Mouse (Mus musculus): ENCODE results near the gene Unc13d. TPM values are rescaled to one million over a fixed set of nuclear protein-coding genes. Genes with fewer than 3 reads are reported as not detected.
A peak's percentile ranks its signal among the peaks of the same experiment; 100 is the strongest.

Unc13d gene
- total RNA-seq, 2 experiments from 2014 or later, result 1.5 to 2.0 TPM

DNA sequence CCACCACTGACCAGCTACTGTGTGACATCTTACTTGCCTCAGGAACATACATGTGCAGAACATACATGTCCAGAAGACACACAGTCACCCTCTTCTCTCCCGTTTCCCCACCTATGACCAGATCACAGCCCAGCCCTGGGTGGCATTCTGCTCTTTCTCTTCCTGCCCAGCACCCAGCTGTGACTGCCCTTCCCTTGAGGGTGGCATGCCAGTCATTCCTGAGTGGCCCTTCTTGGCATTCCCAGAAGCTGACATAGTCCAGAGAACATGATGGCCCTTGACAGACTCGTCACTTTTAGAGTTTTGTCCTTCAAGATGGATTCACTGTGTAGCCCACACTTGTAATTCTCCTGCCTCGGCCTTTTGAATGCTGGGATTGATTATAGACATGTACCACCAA is 5.2 kb downstream of the Unc13d start:
- no peak overlapping the region for H3K4me3 ChIP-seq
- TF ChIP-seq CTCF (IDR thresholded peaks at IDR 0.05), result no peak
- DNase-seq (ENCODE audit: extremely low spot score in 1 of 2, low spot score in 2 of 2), result no peak
- intact Hi-C loops (cut with DNase I), result no loop called here
- H3K27ac ChIP-seq, result no peak overlapping the region

DNA sequence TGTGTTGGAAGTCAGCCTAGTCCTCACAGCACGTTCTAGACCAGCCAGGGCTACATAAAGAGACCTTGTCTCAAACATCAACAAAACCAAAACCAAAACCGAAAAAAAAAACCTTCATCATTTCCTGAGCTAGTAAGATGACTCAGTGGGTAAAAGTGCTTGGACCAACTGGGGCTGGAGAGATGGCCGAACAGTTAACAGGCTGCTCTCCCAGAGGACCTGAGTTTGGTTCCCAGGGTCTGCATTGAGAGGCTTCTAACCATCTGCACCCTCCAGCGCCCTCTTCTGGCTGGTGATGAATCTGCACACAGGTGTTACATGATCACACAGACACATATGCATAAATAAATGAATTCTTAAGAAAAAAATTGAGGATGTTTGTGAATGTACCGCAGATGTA is 6.3 kb downstream of the Unc13d start:
- DNase-seq (ENCODE audit: extremely low spot score in 1 of 2, low spot score in 2 of 2), result no peak
- Histone ChIP-seq H3K27ac (no peak overlapping the region), H3K4me3 (no peak overlapping the region)
- intact Hi-C loops (cut with DNase I), result no loop called here
- peak; percentile 35 for TF ChIP-seq CTCF (IDR thresholded peaks at IDR 0.05)

DNA sequence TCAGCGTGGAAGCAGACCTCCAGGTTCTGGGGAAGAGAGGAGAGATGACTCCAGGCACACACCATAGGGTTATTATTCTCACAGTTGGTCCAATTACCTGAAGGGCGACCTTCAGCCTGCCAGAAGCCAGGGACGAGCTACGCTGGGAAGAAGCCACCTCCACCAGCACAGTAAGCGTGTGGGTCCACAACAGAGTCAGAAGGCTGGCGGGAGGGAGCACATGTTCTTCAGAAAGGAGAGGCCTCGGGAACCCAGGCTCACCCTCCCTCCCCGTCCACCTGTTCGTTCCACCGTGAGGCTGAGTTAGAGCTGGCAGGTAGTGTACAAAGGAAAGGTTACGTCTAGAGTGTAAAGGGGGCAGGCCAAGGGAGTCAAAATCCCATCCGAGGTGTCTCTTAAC is 12.4 kb downstream of the Unc13d start:
- no peak for TF ChIP-seq CTCF (IDR thresholded peaks at IDR 0.05)
- intact Hi-C loops (cut with DNase I), result no loop called here
- no peak overlapping the region for H3K27ac ChIP-seq
- H3K4me3 ChIP-seq, result no peak overlapping the region
- DNase-seq (ENCODE audit: extremely low spot score in 1 of 2, low spot score in 2 of 2), result no peak

DNA sequence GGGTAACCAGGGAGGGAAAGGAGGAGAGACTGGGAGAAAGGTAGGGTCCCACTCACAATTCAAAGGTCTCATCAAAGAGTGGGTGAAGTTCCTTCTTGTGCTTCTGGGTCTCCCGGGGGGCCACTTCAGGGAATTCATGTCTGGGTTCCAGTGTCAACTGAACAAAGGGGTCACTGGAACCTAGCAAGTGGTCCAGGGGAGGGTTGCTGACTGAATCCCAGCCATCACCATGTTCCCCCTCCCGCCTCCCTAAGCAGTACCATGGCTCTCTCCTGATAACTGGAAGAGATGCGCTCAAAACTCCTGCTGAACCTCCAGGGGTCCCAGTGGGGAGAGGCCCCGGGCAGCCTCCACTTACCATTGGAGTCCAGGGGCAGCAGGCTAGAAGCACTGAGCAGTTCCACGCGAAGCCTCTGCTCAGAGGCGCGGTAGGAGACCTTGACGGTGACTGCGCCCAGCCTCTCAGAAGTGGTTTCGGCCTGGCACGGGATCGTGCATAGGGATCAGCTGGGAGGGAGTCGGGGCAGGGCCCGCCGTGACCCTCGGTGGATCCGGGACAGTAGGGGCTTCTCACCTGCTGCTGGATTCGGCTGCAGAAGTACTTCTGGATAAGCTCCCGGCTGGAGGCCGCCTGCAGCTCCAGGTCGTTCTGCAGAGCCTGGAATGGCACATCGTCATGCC is 13.4 kb downstream of the Unc13d start:
- DNase-seq (ENCODE audit: extremely low spot score in 1 of 2, low spot score in 2 of 2), result no peak
- TF ChIP-seq CTCF (IDR thresholded peaks at IDR 0.05), result no peak
- Histone ChIP-seq H3K27ac (no peak overlapping the region), H3K4me3 (no peak overlapping the region)
- intact Hi-C loops (cut with DNase I), result no loop called here

DNA sequence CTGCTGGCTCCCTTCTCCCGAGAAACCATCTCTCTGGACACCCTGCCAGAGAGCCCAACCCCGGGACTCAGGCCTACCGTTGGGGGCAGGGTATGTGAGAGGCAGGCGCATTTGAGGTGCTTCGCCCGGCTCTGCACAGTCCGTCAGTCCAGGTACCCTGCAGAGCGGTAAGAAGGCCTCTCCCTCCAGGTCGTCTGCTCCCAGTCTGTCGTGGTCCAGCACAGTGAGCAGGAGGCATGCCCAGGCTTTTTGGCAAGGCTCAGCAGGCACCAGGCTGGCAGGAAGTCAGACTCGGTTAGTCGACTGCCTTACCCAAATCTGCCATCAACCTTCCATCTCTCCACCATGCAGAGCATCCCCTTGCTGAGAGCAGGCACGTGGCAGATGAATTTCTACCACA is 14.2 kb downstream of the Unc13d start:
- no peak for DNase-seq (ENCODE audit: extremely low spot score in 1 of 2, low spot score in 2 of 2)
- no peak overlapping the region for H3K4me3 ChIP-seq
- TF ChIP-seq CTCF (IDR thresholded peaks at IDR 0.05), result no peak
- H3K27ac ChIP-seq, result no peak overlapping the region
- intact Hi-C loops (cut with DNase I), result loop anchor here (2.0 kb wide), 1 partner anchor 15 kb away; no protein-coding TSS in a partner anchor

DNA sequence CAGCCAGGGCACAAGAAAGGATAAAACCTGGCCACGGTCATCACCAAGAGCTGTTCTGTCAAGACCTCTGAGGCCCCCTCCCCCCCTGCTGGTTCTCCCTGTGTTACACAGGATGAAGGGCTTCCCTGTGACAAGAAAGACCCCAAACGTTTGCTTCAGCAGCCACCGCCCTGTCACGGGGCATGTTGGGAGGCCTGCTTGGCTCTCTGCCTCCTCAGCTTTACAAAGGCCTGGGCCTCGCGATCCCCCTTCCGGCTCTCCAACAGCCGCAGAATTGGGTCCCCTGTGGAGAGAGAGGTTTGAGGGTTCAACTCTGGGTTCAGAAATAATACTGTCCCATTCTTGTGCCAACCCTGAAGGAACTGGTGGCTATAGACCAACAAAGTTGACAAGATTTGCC is 15.2 kb downstream of the Unc13d start:
- TF ChIP-seq CTCF (IDR thresholded peaks at IDR 0.05), result no peak
- intact Hi-C loops (cut with DNase I), result loop anchor here (2.0 kb wide), 1 partner anchor 16 kb away; no protein-coding TSS in a partner anchor
- no peak for DNase-seq (ENCODE audit: extremely low spot score in 1 of 2, low spot score in 2 of 2)
- Histone ChIP-seq H3K27ac (peak overlapping the region; percentile 79), H3K4me3 (no peak overlapping the region)

DNA sequence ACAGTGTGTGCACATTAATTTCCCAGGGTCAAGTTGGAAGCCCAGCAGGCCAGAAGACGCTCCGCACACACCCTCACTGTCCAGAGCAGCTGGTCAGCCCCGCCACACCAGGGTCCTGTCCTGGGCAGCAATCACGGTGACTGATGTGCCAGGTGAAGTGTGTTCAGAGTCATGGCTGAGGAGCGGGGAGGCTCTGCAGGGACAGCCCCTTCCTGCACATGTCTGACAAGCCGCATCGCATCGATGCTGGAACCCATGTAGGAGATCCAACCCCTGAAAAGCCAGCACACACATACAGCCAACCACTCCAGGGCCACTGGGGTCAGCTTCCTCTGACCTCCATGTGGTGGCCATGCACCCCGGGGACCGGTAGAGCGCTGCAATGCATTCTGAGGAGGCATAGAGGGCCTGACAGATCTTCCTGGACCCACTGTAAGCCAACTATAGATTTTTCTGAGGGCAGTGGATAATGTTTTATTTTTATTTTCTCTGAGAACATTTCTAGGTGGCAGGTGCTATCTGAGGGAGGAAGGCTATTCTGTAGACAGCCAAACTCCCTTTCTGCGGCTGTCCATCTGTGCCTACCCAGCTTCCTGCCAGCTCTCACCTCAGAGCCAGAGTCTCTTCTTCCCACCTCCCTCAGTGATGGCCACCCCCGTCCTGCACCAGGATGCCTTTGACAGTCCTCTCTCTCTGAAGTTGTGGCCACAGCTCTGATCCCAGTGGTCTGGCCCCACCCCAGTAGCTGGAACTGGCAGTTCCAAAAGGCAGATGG is 15.9 kb downstream of the Unc13d start:
- peak overlapping the region; percentile 79 for H3K27ac ChIP-seq
- peak in 1 of 2 experiments; percentile 63 for DNase-seq (ENCODE audit: extremely low spot score in 1 of 2, low spot score in 2 of 2)
- TF ChIP-seq CTCF (IDR thresholded peaks at IDR 0.05), result no peak
- intact Hi-C loops (cut with DNase I), result loop anchor here (2.0 kb wide), 1 partner anchor 17 kb away; no protein-coding TSS in a partner anchor
- H3K4me3 ChIP-seq, result no peak overlapping the region

DNA sequence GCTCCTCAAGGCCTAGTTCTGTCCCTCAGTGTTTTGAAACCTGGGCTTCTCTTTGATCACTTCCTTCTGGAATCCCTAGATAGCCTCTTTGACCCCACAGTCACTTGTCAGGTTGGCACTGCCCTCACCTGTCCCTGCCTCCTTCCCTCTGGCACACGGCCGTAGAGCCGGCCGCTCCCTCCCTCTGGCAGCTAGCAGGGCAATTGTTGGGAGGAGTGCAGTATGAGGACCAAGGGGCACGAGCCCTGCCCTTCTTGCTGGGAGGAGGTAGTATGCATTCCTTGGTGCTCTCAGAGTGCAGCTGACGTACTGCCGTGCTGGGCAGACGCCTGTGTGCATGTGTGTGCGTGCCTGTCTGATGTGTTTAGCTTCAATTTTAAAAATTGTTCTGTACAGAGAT is 17.2 kb downstream of the Unc13d start:
- Histone ChIP-seq H3K4me3 (no peak overlapping the region), H3K27ac (peak overlapping the region; percentile 79)
- TF ChIP-seq CTCF (IDR thresholded peaks at IDR 0.05), result no peak
- intact Hi-C loops (cut with DNase I), result no loop called here
- no peak for DNase-seq (ENCODE audit: extremely low spot score in 1 of 2, low spot score in 2 of 2)

DNA sequence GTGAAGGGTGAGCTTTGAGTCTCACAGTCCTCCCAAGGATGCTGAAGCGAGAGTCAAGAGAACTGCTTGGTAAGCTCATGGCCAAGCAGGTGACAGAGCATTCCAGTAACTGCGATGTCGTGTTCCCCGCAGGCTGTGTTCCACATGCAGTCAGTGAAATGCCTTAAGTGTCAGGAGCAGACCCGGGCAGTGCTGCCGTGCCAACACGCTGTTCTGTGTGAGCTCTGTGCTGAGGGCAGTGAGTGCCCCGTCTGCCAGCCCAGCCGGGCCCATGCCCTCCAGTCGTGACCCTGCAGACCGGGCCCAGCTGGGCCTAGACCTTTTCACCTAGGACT is 18.1 kb downstream of the Unc13d start:
- intact Hi-C loops (cut with DNase I), result loop anchor here (2.0 kb wide), 1 partner anchor 29 kb away; the partner anchor contains the start of gene Unk
- no peak for DNase-seq (ENCODE audit: extremely low spot score in 1 of 2, low spot score in 2 of 2)
- no peak overlapping the region for H3K4me3 ChIP-seq
- no peak for TF ChIP-seq CTCF (IDR thresholded peaks at IDR 0.05)
- peak overlapping the region; percentile 70 for H3K27ac ChIP-seq

DNA sequence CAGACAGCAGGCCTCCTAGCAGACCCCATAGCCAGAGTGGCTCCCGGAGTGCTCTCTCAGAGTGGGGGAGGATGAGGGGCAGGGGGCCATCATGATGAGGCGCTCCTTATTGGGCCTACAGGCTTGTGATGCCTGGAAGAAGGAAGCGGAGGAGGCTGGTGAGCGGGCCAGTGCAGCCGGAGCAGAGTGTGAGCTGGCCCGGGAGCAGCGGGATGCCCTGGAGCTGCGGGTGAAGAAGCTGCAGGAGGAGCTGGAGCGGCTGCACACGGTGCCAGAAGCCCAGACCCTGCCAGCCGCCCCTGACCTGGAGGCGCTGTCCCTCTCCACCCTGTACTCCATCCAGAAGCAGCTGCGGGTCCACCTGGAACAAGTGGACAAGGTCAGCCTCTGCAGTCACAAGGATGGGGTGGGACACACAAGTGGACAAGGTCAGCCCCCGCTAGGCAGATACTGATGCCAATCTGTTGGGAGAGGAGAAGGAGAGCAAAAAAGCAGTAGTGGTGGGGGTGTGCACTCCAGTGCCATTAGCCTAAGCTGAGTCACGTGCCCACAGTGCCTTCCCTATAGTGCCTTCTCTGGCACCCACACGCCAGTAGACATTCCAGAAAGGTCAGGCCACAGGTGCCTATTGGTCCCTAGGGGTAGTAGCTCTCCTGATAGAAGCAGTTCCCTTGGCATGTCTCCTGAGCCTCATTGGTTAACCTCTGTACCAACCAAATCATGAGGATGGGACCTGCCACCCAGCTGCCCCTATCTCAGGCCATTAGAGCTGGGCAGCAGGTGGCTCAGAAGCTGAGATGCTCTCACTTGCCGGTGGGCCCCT is 18.7 kb downstream of the Unc13d start:
- H3K4me3 ChIP-seq, result no peak overlapping the region
- no peak for DNase-seq (ENCODE audit: extremely low spot score in 1 of 2, low spot score in 2 of 2)
- intact Hi-C loops (cut with DNase I), result loop anchor here (2.0 kb wide), 1 partner anchor 28 kb away; the partner anchor contains the start of gene Unk
- peak overlapping the region; percentile 70 for H3K27ac ChIP-seq
- no peak for TF ChIP-seq CTCF (IDR thresholded peaks at IDR 0.05)

DNA sequence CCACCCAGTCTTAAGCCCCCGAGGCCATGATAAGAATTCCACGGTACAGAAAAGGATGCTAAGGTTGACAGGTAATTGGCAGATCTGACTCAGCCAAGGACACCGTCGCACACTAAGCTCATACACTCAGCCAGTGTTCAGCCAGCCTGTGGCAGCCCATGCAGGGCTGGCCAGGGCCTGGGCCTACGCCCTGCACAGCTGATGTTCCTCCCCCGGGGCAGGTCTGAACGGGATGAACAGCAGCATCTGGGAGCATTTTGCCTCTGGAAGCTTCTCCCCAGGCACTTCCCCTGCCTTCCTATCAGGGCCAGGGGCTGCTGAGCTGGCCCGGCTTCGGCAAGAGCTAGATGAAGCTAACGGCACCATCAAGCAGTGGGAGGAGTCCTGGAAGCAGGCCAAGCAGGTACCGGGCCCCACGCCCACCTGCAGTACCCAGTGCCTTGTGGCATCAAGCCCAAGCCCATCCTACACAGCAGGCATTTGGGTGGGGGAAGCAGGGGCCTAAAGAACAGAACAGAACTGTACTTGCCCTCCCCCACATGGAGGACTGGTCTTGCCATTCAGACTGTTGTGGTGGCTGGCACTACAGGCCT is 19.6 kb downstream of the Unc13d start:
- peak; percentile 59 to 68 for DNase-seq (ENCODE audit: extremely low spot score in 1 of 2, low spot score in 2 of 2)
- H3K27ac ChIP-seq, result peak overlapping the region; percentile 70

More for the DNA sequence above, 19.6 kb downstream of the Unc13d start:
- no peak for TF ChIP-seq CTCF (IDR thresholded peaks at IDR 0.05)
- intact Hi-C loops (cut with DNase I), result loop anchor here (2.0 kb wide), 1 partner anchor 27 kb away; the partner anchor contains the start of gene Unk
- no peak overlapping the region for H3K4me3 ChIP-seq

All from left cerebral cortex, adult 2 months (tissue).